Mouse (Mus musculus) G1E (cell line): ENCODE results near the gene Col6a4.

Source experiments
- CTCF ChIP-seq: IDR thresholded peaks from 2 replicates; pipeline ENCODE4 v1.5.1; 2012; ENCODE audit warnings: low read depth, low read length, inconsistent platforms, mixed read lengths
- GATA1 ChIP-seq: IDR thresholded peaks from 2 replicates; pipeline ENCODE4 v1.6.1; 2012; ENCODE audit warnings: borderline replicate concordance, low read length, inconsistent platforms, mixed read lengths
- GATA2 ChIP-seq: IDR thresholded peaks from 2 replicates; pipeline ENCODE4 v1.6.1; 2012; ENCODE audit warnings: low read depth, low read length, inconsistent platforms, borderline replicate concordance
- POLR2AphosphoS5 ChIP-seq: IDR thresholded peaks from 2 replicates; pipeline ENCODE4 v1.6.1; 2012; ENCODE audit warnings: low read depth, low read length, inconsistent platforms; ENCODE audit not compliant: insufficient replicate concordance
- TAL1 ChIP-seq: conservative IDR thresholded peaks from 2 replicates; pipeline ENCODE4 v1.6.1; 2012; ENCODE audit warnings: low read depth, low read length, inconsistent platforms, mixed read lengths

DNA sequence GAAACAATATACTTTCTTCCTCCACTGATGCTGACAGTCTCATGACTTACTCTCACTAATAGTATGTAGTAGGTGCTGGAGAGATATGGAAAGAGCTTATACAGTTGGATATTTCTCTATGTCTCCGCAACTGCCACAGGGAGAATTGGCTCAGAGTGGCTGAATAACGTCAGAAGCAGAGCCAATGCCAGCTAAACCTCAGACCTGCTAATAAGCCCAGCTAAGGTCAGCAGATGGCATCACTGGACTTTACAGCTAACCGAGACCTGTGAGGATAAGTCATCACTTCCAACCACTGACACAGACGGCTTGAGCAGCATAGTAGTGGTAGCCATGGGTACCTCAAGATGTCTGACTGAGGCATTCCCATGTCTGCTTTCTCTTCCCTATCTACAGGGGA is 22.6 kb downstream of the Col6a4 start:
- no peak for TF ChIP-seq TAL1
- no peak for TF ChIP-seq GATA1
- TF ChIP-seq CTCF: no peak
- no peak for TF ChIP-seq POLR2AphosphoS5
- no peak for TF ChIP-seq GATA2
